Mouse (Mus musculus): ENCODE results near the gene Zfp981. TPM values are rescaled to one million over a fixed set of nuclear protein-coding genes. Genes with fewer than 3 reads are reported as not detected.
"Not testable (repeated sequence)": the region's sequence is repeated elsewhere in the genome, so short reads cannot be mapped to it uniquely, and the experiment has no call there.

The Zfp981 gene
- polyA plus RNA-seq, 1 experiment = 0.14 TPM

- DNase-seq (ENCODE audit: extremely low spot score in 1 of 2, low spot score in 1 of 2) = not testable (repeated sequence)
These were observed 17.2 kb upstream of the Zfp981 start for GRCm38 (mm10) chr4:146484676-146485075.

- DNase-seq (ENCODE audit: extremely low spot score in 1 of 2, low spot score in 1 of 2) = not testable (repeated sequence)
These were observed 16.5 kb upstream of the Zfp981 start for GRCm38 (mm10) chr4:146485183-146485939.

GRCm38 (mm10) chr4:146486753-146487152 is 15.1 kb upstream of the Zfp981 start:
- DNase-seq (ENCODE audit: extremely low spot score in 1 of 2, low spot score in 1 of 2) = not testable (repeated sequence)

GRCm38 (mm10) chr4:146489196-146489595 is 12.6 kb upstream of the Zfp981 start:
- DNase-seq (ENCODE audit: extremely low spot score in 1 of 2, low spot score in 1 of 2) = not testable (repeated sequence)

- not testable (repeated sequence) for DNase-seq (ENCODE audit: extremely low spot score in 1 of 2, low spot score in 1 of 2)
These were observed 9.8 kb upstream of the Zfp981 start for GRCm38 (mm10) chr4:146491993-146492392.

GRCm38 (mm10) chr4:146492439-146492838 is 9.4 kb upstream of the Zfp981 start:
- no peak for DNase-seq (ENCODE audit: extremely low spot score in 1 of 2, low spot score in 1 of 2)

- no peak for DNase-seq (ENCODE audit: extremely low spot score in 1 of 2, low spot score in 1 of 2)
These were observed 9.0 kb upstream of the Zfp981 start for GRCm38 (mm10) chr4:146492851-146493250.

- DNase-seq (ENCODE audit: extremely low spot score in 1 of 2, low spot score in 1 of 2) = not testable (repeated sequence)
These were observed 8.4 kb upstream of the Zfp981 start for GRCm38 (mm10) chr4:146493319-146493907.

- DNase-seq (ENCODE audit: extremely low spot score in 1 of 2, low spot score in 1 of 2) = no peak
These were observed 6.8 kb upstream of the Zfp981 start for GRCm38 (mm10) chr4:146494980-146495379.

- not testable (repeated sequence) for DNase-seq (ENCODE audit: extremely low spot score in 1 of 2, low spot score in 1 of 2)
These were observed 4.0 kb upstream of the Zfp981 start for GRCm38 (mm10) chr4:146497695-146498275.

GRCm38 (mm10) chr4:146509029-146509428 is 7.2 kb downstream of the Zfp981 start:
- not testable (repeated sequence) for DNase-seq (ENCODE audit: extremely low spot score in 1 of 2, low spot score in 1 of 2)

GRCm38 (mm10) chr4:146511871-146512270 is 10.0 kb downstream of the Zfp981 start:
- DNase-seq (ENCODE audit: extremely low spot score in 1 of 2, low spot score in 1 of 2) = not testable (repeated sequence)

GRCm38 (mm10) chr4:146516474-146516873 is 14.6 kb downstream of the Zfp981 start:
- no peak for DNase-seq (ENCODE audit: extremely low spot score in 1 of 2, low spot score in 1 of 2)

GRCm38 (mm10) chr4:146517150-146517549 is 15.3 kb downstream of the Zfp981 start:
- not testable (repeated sequence) for DNase-seq (ENCODE audit: extremely low spot score in 1 of 2, low spot score in 1 of 2)

GRCm38 (mm10) chr4:146520723-146521122 is 18.9 kb downstream of the Zfp981 start:
- DNase-seq (ENCODE audit: extremely low spot score in 1 of 2, low spot score in 1 of 2) = no peak

GRCm38 (mm10) chr4:146534574-146534973 is 32.7 kb downstream of the Zfp981 start:
- DNase-seq (ENCODE audit: extremely low spot score in 1 of 2, low spot score in 1 of 2) = no peak

- no peak for DNase-seq (ENCODE audit: extremely low spot score in 1 of 2, low spot score in 1 of 2)
These were observed 34.1 kb downstream of the Zfp981 start for GRCm38 (mm10) chr4:146535883-146536282.

GRCm38 (mm10) chr4:146579905-146580873 is 78.4 kb downstream of the Zfp981 start:
- DNase-seq (ENCODE audit: extremely low spot score in 1 of 2, low spot score in 1 of 2) = not testable (repeated sequence)
